Mouse (Mus musculus) midbrain, embryonic 10.5 days (tissue): Measurements from ENCODE around the gene Pi4k2a. TPM values are rescaled to one million over a fixed set of nuclear protein-coding genes. Genes with fewer than 3 reads are reported as not detected.

Source experiments
- DNase-seq: peaks from one replicate; pipeline ENCODE4 v3.0.0-alpha.2; 2017; ENCODE audit warnings: low spot score
- H3K27ac ChIP-seq: fragments of 300-500 bp; sonication (generic); replicated peaks from 2 replicates; pipeline ENCODE4 v1.5.1; 2016; ENCODE audit warnings: mild to moderate bottlenecking
- H3K27me3 ChIP-seq: fragments of 300-500 bp; sonication (generic); 2 replicates; pipeline ENCODE4 v1.6.1; 2016; ENCODE audit warnings: low read depth, mild to moderate bottlenecking; ENCODE audit not compliant: poor library complexity, severe bottlenecking
- H3K36me3 ChIP-seq: fragments of 300-500 bp; sonication (generic); 2 replicates; pipeline ENCODE4 v1.6.1; 2016; ENCODE audit warnings: mild to moderate bottlenecking, moderate library complexity
- H3K4me1 ChIP-seq: fragments of 300-500 bp; sonication (generic); 2 replicates; pipeline ENCODE4 v1.6.1; 2016
- H3K4me3 ChIP-seq: fragments of 300-500 bp; sonication (generic); 2 replicates; pipeline ENCODE4 v1.5.1; 2016; ENCODE audit warnings: mild to moderate bottlenecking, moderate library complexity
- H3K9me3 ChIP-seq: fragments of 300-500 bp; sonication (generic); replicated peaks from 2 replicates; pipeline ENCODE4 v1.6.1; 2016; ENCODE audit warnings: mild to moderate bottlenecking
- WGBS: fragments of 180-500 bp; shearing (Covaris S2); methylation state at CpG from one replicate; pipeline ENCODE4 v1.1.7; 2016; 5-methylcytosine and 5-hydroxymethylcytosine counted together
- polyA plus RNA-seq: library from polyadenylated mRNA; unstranded; fragments of >200 nt; fragmentation: Nextera tagmentation; extraction: Ambion mirVana; gene quantifications from 2 replicates; pipeline ENCODE4 v1.2.1, GENCODE M21; 2016

The Pi4k2a gene
- polyA plus RNA-seq, 1 experiment from 2014 or later, result 23.3 TPM

DNA sequence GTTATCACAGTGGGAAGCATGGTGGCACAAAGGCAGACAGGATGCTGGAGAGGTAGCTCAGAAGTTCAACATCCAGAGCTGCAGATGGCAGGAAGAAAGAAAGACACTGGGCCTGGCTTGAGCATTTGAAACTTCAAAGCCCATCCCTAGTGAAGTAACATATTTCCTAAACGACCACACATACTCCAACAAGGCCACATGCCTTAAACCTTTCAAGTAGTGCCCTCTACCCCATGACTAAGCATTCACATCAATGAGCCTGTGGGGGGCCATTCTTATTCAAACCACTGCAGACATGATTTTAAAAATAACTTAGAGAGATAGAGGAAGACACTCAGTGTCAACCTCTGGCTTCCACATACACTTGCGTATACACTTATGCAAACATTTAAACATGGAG is 52.5 kb downstream of the Pi4k2a start:
- H3K4me3 ChIP-seq, result no peak overlapping the region
- WGBS, result 88% methylated on average over 2 of the region's 2 CpGs
- DNase-seq, result no peak
- H3K36me3 ChIP-seq, result no peaks in the 10 kb centered on the region
- H3K9me3 ChIP-seq, result no peaks in the 10 kb centered on the region
- H3K27me3 ChIP-seq, result peaks cover 27% of the 10 kb centered on the region
- H3K27ac ChIP-seq, result no peak overlapping the region
- peaks cover 7% of the 10 kb centered on the region for H3K4me1 ChIP-seq

DNA sequence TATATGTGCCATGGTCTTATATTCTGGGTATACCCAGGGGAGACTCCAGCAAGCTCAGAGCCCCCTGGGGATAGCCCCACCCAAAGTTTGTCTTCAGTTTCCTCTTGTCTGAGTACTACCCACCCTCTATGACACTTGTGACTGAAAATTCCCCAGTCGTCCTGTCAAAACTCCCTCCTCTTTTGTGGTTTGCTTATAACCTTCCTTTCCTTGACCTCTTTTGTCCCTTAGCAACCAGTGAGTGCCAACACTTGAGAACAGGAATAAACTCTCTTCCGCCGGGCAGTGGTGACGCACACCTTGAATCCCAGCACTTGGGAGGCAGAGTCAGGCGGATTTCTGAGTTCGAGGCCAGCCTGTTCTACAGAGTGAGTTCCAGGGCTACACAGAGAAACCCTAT is 53.8 kb downstream of the Pi4k2a start:
- Histone ChIP-seq H3K9me3 (no peaks in the 10 kb centered on the region), H3K27me3 (peaks cover 40% of the 10 kb centered on the region), H3K27ac (no peak overlapping the region), H3K36me3 (no peaks in the 10 kb centered on the region), H3K4me1 (peaks cover 21% of the 10 kb centered on the region), H3K4me3 (no peak overlapping the region)
- 62% methylated on average over 6 of the region's 6 CpGs for WGBS
- no peak for DNase-seq

DNA sequence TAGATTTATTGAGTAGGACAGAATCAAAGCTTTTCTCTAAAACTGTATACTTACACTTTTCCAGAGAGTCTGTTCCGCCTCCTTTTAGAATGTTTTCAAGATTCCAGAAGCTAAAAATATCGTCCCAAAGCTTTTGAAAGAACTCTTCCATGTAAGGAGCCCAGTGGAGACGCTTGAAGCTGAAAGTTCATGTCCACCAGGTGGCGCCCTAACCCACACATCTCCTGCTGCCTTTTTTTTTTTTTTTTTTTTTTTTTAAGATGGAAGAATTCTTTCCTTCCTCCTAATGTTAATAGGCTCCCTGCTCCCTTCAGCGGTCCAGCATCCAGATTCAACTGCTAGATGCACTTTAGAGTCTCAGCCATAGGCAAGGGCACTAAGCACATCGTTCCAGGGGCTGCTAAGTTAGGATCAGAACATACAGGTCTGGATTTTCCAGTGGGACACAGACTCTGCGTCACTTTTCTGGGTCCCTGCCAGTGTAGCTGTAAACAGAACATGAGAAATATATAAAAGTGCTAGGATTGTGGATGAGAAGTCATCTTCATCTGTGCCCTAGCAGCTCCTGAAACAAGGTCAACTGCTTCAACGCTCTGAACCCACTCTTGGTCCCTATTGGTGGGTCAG is 54.4 kb downstream of the Pi4k2a start:
- Histone ChIP-seq H3K9me3 (no peaks in the 10 kb centered on the region), H3K27me3 (peaks cover 46% of the 10 kb centered on the region), H3K27ac (no peak overlapping the region), H3K36me3 (no peaks in the 10 kb centered on the region), H3K4me3 (no peak overlapping the region), H3K4me1 (peaks cover 22% of the 10 kb centered on the region)
- peak; percentile 77 for DNase-seq
- WGBS, result 35% methylated on average over 8 of the region's 8 CpGs

DNA sequence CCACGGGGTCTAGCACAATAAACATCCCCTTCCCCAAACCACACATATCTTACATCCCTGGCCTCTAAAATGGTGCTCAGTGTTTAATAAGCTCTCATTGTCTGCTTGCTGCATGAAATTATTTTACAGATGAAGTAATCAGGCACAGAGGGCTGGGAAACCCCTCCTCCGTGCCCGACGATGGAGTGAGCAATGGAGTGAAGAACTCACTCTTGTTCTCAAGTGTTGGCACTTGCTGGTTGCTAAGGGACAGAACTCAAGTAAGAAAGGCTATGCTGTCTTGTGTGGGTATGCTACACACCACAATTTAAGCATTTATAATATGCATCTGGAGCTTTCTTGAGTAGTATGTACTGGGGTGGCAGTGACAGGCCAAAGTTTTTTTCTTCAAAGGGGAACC is 54.9 kb downstream of the Pi4k2a start:
- whole genome bisulfite sequencing, result 73% methylated on average over 4 of the region's 4 CpGs
- H3K4me1 ChIP-seq, result peaks cover 22% of the 10 kb centered on the region
- no peaks in the 10 kb centered on the region for H3K36me3 ChIP-seq
- H3K27ac ChIP-seq, result no peak overlapping the region
- H3K27me3 ChIP-seq, result peaks cover 51% of the 10 kb centered on the region
- H3K4me3 ChIP-seq, result no peak overlapping the region
- H3K9me3 ChIP-seq, result no peaks in the 10 kb centered on the region
- DNase-seq, result no peak

DNA sequence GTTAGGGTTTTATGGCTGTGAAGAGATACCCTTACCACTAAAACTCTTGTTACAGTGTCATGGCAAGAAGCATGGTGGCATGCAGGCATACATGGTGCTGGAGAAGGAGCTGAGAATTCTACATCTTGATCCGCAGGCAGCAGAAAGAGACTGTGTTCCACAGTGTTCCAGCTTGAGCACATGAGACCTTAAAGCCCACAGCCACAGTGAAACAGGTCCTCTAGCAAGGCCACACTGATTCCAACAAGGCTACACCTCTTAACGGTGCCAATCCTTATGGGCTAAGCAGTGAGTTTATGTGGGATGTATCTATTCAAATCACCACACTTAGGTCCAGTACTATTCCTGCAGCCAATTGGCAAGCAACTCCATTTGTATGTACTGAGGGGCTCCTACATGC is 55.5 kb downstream of the Pi4k2a start:
- Histone ChIP-seq H3K27ac (no peak overlapping the region), H3K9me3 (no peaks in the 10 kb centered on the region), H3K27me3 (peaks cover 51% of the 10 kb centered on the region), H3K4me1 (peaks cover 22% of the 10 kb centered on the region), H3K36me3 (no peaks in the 10 kb centered on the region), H3K4me3 (no peak overlapping the region)
- 89% methylated on average over 2 of the region's 2 CpGs for WGBS
- no peak for DNase-seq

DNA sequence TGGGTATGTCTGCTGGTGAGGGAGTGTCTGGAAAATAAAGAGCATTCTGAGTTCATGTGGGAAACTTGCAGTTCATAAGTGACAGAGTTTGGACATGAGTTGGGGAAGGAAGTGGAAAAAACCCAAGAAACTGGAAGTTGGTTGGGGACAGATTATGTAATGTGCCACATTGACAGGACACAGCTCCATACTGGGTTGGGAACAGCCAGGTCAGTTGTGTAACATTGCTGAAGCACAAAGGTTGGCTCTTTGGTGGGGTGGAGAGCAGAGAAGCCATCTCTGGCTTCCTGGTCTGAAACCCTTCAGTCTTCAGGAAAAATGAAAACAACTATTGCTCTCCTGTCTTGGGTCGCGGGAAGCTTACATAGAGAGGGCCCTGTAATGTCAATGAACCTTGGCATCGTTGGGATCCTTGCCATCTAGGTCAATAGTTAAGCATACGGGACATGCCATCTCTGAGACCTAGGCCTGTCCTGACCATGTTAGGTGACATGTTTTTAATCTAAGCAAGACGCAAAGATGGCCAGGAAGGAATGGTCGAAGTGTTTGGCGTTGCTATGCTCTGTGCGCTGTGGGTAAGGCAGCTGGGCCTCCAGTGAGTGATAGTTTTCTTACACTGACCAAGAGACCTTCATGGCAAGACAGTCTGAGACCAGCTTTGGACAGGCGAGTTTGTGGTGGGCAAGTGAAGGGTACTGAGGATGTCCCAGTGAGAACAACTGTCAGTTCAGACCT is 56.2 kb downstream of the Pi4k2a start:
- DNase-seq, result no peak
- Histone ChIP-seq H3K4me3 (peak overlapping the region; percentile 60; the same call in 1 of the 2 replicates), H3K27ac (no peak overlapping the region), H3K4me1 (peaks cover 22% of the 10 kb centered on the region), H3K27me3 (peaks cover 51% of the 10 kb centered on the region), H3K9me3 (no peaks in the 10 kb centered on the region), H3K36me3 (no peaks in the 10 kb centered on the region)
- WGBS, result 88% methylated on average over 9 of the region's 9 CpGs

DNA sequence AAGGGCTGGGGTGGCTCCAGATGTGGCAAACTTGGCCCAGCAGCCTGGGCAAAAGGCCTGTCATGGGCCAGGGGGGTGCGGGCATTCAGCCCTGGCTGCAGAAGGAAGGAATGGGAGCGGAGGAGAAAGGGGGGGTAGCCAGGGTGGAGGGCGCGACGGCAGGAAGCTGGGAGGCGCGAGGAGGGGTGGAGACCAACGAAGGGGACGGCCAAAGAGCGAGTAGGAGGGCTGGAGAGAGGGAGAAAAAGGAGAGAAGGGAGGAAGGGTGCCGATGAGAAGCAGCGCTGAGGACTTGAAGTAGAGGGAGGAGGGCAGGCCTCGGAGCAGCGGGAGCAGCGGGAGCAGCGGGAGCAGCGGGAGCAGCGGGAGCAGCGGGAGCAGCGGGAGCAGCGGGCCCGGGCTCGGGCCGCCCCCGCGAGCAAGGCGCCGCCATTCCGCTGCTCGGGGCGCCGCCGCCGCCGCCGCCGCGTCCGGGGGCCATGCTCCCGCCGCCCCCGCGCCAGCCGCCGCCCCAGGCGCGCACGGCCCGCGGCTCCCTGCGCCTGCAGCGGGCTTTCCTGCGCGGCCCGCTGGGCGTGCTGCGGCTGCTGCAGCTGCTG is 57.0 kb downstream of the Pi4k2a start, which contains the start of gene Marveld1:
Gene Marveld1, plus strand, starts transcription at position 231 of the 599 bp plus-strand sequence.
- no peaks in the 10 kb centered on the region for H3K9me3 ChIP-seq
- H3K4me3 ChIP-seq, result peak within 1 kb of the TSS; percentile 60
- H3K4me1 ChIP-seq, result peaks cover 28% of the 10 kb centered on the region
- peaks cover 51% of the 10 kb centered on the region for H3K27me3 ChIP-seq
- WGBS, result under 1% methylated on average over 55 of the region's 57 CpGs
- peak within 1 kb of the TSS; percentile 85 for H3K27ac ChIP-seq
- peak; percentile 60 for DNase-seq
- H3K36me3 ChIP-seq, result no peaks in the 10 kb centered on the region

DNA sequence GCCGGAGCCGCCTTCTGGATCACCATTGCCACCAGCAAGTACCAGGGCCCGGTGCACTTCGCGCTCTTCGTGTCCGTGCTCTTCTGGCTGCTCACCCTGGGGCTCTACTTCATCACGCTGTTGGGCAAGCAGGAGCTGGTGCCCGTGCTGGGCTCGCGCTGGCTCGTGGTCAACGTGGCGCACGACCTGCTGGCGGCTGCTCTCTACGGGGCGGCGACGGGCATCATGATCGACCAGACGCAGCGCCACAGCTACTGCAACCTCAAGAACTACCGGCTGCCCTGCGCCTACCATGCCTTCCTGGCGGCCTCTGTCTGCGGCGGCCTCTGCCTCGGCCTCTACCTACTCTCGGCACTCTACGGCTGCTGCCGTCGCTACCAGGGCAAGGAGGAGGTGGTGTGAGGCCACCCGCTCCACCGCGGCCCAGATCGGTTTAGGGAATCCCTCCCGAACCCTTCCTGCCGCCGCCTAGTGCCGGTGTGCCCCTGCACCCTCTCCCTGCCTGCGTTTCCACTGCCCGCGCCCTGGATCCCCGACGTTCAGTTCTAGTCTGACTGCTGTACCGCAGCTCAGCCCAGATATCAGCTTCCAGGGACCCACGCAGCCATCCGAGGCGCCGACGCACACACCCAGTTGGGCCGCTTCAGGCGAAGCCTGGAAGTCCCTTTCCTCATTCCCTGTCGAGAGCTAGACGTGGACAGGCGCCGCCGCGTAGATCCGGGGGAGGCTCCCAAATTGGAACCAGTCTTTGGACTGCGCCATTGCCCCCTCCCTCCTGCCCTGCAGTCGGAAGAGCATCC is 57.7 kb downstream of the Pi4k2a start:
- Histone ChIP-seq H3K4me1 (peaks cover 28% of the 10 kb centered on the region), H3K27ac (peak overlapping the region; percentile 85), H3K27me3 (peaks cover 51% of the 10 kb centered on the region), H3K4me3 (peak overlapping the region; percentile 60), H3K9me3 (no peaks in the 10 kb centered on the region), H3K36me3 (no peaks in the 10 kb centered on the region)
- peak; percentile 73 for DNase-seq
- WGBS, result 1% methylated on average over 63 of the region's 63 CpGs

DNA sequence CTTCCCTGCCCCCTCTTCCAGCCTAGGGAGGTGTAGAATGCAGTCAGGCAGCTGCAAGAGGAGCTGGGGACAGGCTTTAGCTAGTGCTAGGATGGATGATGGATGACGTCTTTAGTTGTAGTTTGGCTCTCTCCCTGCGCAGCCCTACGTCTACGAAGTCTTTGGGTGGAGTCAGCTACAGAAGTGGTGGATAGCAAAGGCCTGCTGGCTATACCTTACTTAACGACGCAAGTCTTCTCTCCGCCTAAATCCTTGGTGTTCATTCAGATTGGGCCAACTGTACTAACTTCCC is 58.2 kb downstream of the Pi4k2a start:
- DNase-seq, result no peak
- H3K9me3 ChIP-seq, result no peaks in the 10 kb centered on the region
- WGBS, result 26% methylated on average over 7 of the region's 7 CpGs
- H3K27ac ChIP-seq, result peak overlapping the region; percentile 85; the same call in 1 of the 2 replicates
- H3K36me3 ChIP-seq, result no peaks in the 10 kb centered on the region
- H3K4me3 ChIP-seq, result peak overlapping the region; percentile 60
- H3K4me1 ChIP-seq, result peaks cover 28% of the 10 kb centered on the region
- H3K27me3 ChIP-seq, result peaks cover 51% of the 10 kb centered on the region

DNA sequence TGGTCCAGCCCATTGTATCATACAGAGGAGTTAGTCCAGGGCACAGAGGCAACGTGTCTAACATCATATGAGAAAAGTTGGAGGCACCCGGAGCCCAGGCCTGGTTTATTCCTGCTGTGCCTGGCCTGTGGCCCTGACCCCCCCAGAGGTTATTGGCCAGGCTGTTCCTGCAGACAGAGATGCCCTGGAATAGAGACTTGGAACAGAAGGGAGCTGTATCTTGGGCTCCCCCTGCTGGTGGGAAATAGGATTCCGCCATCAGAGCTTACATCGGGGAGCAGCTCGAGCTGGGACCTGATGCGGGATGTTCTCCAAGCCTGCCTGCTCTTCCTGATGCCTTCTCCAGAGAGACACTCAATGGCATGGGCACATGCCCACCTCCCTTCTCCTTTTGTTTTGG is 61.7 kb downstream of the Pi4k2a start:
- H3K4me1 ChIP-seq, result peaks cover 27% of the 10 kb centered on the region
- no peaks in the 10 kb centered on the region for H3K9me3 ChIP-seq
- peaks cover 28% of the 10 kb centered on the region for H3K27me3 ChIP-seq
- no peaks in the 10 kb centered on the region for H3K36me3 ChIP-seq
- WGBS, result 10% methylated on average over 6 of the region's 6 CpGs
- no peak overlapping the region for H3K27ac ChIP-seq
- DNase-seq, result peak; percentile 83
- H3K4me3 ChIP-seq, result no peak overlapping the region

DNA sequence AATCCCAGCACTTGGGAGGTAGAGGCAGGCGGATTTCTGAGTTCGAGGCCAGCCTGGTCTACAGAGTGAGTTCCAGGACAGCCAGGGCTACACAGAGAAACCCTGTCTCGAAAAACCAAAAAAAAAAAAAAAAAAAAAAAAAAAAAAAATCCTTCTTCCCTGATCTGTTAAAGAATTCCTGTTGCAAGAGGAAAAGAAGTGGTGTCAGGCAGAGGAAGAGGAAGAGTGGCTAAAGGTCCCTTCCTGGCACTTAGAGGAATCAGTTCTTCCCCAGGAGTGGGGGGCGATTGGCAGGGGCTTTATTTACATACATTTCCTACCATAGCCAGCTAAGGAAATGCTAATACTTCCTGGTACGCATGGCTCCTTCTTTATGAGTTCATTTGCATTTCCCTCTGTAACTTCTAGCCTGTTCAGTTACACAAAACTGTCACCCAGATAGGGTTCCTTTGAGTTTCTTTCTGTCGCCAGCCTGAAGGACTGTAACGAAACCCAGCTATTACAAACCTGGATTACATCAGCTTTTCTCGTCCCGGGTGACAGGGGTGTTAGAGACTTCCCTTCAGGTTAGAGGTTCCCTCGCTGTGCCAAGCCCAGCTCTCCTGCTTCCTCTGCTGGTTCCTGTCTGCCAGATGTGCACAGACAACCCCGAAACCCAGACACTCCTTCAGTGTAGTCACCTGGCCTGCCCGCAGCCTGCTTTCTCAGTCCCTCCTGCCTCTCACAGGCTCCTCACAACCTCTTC is 67.4 kb downstream of the Pi4k2a start:
- WGBS, result 74% methylated on average over 12 of the region's 12 CpGs
- H3K36me3 ChIP-seq, result no peaks in the 10 kb centered on the region
- peaks cover 9% of the 10 kb centered on the region for H3K4me1 ChIP-seq
- DNase-seq, result no peak
- H3K9me3 ChIP-seq, result no peaks in the 10 kb centered on the region
- peak overlapping the region; percentile 71 for H3K27ac ChIP-seq
- H3K4me3 ChIP-seq, result no peak overlapping the region
- H3K27me3 ChIP-seq, result no peaks in the 10 kb centered on the region
